Mouse (Mus musculus) testis, postnatal 14 days (tissue): Measurements from ENCODE around the gene Kcnn3.

ENCODE experiments used
- DNase-seq: peaks from one replicate; pipeline ENCODE4 v3.0.0; 2021; ENCODE audit warnings: low spot score

Gene Kcnn3

GRCm38 (mm10) chr3:89667131-89667530 lies 147.2 kb downstream of the Kcnn3 start:
- peak; percentile 19 for DNase-seq

DNA sequence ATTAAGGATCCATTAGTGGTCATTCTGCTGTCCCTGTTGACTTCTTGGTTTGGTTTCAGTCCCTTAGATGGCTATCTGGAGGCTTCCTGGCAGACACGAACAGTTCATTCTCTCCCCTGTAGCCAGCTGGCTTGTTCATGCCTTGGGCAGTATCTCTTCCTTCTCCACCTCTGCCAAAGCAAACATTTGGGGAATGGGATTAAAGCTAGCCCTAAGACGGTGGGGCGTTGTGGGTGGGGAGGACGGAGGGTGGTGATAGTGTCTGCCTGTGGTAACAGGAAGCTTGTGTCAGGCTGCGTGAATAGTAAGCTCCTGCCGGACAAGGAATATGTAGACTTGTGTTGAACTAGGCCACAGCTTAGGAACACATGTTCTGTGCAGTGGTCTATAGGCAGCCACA lies 151.4 kb downstream of the Kcnn3 start:
- no peak for DNase-seq

- DNase-seq, result no peak
Measured at GRCm38 (mm10) chr3:89672573-89673317, 152.8 kb downstream of the Kcnn3 start.

DNA sequence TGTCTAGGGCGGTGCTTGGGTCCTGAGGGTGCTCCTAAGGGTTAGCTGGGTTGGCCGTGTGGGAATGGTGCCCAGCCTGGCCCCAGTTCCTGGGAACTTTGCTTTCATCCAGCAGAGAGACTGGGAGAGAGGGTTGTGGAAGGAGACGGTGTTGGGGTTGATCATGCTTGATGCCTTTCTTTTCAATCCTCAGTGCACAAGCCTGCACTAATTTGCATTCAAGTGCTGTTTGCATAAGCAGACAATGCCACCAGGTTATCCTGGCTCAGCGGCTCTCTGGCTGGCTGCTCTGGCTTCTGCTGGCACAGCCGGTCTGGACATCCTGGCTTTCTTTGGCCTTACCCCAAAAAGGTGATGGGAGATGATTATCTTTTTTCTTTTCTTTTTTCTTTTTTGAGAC lies 157.7 kb downstream of the Kcnn3 start:
- DNase-seq, result no peak

DNA sequence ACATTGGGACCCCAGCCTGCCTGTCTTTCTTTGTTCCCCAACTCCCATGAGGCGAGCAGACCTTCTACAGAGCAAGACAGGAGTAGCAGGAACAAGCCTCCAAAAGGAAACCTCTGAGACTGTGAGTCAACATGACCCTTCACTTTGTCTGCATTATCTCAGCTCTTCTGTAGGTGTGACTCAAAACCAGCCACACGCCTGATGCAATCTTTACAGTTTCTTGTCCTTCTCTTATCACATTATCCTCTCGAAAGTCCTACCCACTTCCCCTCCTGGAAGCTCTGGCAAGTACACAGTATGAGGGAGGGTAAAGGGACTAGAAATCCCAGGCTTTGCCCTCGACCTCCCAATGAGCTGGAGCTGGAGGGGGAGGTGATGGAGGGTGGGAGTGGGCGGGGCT lies 166.1 kb downstream of the Kcnn3 start:
- no peak for DNase-seq

DNA sequence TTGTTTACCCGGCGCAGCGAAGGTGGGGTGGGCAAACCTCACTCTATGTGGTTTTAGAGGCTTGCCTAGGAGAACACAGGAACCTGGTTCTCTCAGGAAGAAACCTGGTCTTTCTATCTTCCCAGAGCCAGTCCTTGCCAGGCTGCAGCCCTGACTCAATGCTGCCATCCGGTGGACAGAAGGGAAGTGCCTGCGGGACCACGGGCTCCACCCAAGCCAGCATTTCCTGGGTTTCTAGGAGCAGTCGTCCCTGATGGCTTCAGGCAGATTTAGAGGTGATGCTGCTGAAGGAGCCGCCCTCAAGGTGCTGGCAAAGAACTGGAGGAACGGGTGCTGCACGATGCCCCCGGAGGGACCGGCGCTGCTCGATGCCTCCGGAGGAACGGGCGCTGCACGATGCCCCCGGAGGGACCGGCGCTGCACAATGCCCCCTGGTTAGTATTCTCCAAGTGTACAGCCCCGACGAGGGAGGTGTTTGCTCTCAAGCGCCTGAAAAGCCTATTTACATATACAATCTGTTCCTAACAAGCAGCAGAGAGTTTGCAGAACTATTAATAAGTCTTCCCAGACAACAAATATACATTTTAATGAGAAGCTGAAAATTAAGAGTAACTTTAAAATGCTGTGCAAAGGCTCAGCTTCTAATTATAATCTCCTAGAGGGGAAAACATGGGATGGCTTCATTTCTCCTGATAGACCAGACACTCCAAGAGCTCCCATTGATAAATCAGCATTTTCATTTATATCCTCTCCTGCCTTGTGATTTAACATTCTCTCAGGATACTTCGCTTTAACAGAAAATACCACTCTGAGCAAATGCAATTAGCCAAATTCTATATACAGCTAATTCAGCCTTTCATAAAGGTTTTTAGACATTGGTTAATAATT lies 169.0 kb downstream of the Kcnn3 start:
- peak; percentile 68 for DNase-seq

- DNase-seq, result no peak
Measured at GRCm38 (mm10) chr3:89691776-89692175, 171.8 kb downstream of the Kcnn3 start.

DNA sequence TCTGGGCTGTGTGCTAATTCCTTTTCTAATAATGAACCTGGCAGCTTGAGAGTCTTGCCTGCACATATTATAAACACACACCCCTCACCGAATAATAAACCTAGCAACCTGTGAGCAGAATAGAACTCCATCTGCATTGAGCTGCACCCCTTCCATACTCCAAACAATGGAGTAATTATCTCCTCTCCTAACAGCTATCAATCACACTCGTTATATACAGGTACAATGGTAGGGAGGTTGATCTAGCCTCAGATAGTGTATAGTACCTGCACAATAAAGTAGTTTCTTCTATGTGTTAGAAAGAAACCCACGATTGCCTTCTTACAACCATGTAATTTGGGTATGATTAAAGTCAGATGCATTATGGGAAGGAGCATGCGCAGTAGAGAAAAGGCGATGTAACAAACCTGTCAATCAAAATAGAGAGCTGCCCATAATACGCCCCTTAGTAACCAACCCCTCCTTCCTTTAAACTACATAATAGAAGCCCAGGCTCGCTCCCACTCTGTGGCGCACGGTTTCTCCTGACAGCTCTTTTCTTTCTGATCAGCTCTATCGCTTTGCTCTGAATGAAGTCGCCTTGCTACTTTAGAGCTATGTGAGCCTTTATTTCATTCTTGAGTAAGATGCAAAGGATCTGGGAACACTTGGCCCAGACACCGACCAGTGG lies 176.3 kb downstream of the Kcnn3 start:
- no peak for DNase-seq

DNA sequence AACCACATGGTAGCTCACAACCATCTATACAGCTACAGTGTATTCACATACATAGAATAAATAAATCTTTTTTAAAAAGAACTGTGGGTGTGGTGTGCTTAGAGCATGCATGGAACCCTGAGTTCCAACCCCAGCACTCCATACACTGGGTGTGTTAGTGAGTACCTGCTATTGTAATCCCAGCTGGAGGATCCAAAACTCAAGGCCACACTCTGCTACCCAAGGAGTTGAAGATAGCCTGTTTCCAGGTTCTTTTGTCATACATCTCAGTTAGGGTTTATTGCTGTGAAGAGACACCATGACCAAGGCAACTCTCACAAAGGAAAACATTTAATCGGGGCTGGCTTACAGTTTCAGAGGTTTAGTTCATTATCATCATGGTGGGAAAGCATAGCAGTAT lies 179.0 kb downstream of the Kcnn3 start:
- DNase-seq, result no peak

DNA sequence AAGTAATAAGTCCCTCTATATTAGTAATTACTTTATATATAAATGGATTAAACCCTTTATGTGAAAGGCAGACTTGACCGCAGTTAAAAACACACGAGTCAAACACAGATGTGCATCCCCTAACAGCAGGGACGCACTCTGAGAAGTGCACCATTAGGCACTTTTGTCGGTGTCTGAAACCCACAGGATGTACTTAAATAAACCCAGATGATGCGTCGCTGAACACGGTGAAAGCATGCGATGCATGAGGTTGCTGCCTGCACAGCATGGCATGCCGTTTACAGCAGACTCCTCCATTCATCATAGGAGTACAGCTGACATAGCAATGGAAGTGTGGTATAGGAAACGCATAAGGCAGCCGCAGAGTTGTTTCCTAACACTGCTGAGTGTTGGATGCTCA lies 180.5 kb downstream of the Kcnn3 start:
- no peak for DNase-seq

- DNase-seq, result no peak
Measured at GRCm38 (mm10) chr3:89703596-89703995, 183.6 kb downstream of the Kcnn3 start.

DNA sequence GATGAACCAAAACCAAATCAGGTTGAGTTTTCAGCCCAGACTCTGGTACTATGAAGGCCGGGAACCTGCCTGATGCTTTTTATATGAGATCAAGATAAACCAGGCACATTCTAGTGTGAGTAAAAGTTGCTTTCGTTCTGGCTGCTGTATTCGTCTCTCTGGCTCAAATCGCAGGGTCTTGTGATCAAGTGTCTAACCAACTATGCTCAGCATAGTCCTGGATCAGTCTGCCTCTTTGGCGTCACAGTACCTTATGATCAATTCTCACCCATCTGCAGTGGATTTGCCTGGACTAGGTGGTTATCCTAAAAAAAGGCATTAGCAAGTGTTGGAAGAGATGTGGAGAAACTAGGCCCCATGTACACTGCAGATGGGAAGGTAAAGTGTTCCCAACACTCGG lies 184.1 kb downstream of the Kcnn3 start:
- DNase-seq, result no peak

GRCm38 (mm10) chr3:89714359-89715206 lies 194.6 kb downstream of the Kcnn3 start, which contains the start of gene Adar:
Gene Adar, plus strand, starts transcription at chr3:89715022.
- peak; percentile 88 for DNase-seq

GRCm38 (mm10) chr3:89715207-89715966 lies 195.4 kb downstream of the Kcnn3 start:
- peak; percentile 60 for DNase-seq

DNA sequence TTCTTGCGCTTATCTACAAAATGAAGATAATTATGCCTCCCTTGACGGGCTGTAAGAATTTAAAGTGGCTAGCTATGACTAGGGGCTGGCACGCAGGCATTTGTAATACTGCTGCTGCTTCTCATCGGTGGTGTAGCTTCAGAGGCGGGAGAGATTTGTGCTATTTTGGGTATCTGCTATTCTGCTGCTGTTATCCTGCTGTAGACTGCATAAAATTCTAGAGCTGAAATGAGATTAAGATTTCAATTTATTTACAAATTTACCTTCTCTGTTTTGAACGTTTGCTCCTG lies 195.9 kb downstream of the Kcnn3 start:
- no peak for DNase-seq

DNA sequence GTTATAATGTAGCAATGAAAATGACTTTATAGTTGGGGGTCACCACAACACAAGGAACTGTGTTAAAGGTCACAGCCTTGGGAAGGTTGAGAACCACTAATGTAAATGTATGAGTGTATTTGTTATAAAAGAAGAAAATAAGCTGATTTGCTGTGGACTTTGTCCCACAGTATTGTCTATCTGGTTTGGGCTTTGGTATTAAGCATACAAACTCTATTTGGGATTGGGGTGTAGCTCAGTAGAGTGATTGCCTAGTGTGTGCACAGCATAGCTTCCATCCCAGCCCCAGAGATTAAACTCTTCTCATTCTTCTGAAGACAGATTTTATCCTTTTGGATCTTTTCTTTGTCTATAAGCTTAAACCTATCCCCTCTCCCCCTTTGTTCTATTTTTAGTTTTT lies 202.1 kb downstream of the Kcnn3 start:
- no peak for DNase-seq

- no peak for DNase-seq
Measured at GRCm38 (mm10) chr3:89723400-89724084, 203.6 kb downstream of the Kcnn3 start.
